Mouse (Mus musculus): Measurements from ENCODE around the gene Mindy2. TPM values are rescaled to one million over a fixed set of nuclear protein-coding genes. Genes with fewer than 3 reads are reported as not detected.
"Not testable (repeated sequence)": the region's sequence is repeated elsewhere in the genome, so short reads cannot be mapped to it uniquely, and the experiment has no call there.

The Mindy2 gene
- total RNA-seq, 2 experiments from 2014 or later: 31.9 TPM

GRCm38 (mm10) chr9:70587171-70587570 lies 69.8 kb downstream of the Mindy2 start:
- no peak for DNase-seq (ENCODE audit: extremely low spot score in 1 of 2, low spot score in 1 of 2)

DNA sequence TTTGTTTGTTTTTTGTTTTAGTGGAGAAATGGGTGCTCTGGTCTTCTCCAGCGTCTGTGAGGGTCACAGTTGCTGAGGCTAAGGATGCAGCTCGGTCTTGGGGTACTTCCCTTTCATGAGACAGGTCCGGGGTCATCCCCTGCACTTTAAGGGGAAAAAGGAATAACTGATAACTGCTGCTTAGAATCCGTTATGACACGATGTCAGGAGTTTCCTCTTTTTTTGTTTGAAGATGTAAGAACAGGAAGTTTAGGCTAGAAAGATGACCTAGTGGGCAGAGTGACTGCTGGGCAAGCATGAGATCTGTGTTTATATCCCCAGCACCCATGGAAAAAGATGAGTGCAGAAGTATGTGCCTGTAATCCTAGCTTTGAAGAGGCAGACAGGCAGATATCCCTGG lies 71.8 kb downstream of the Mindy2 start:
- no peak for DNase-seq (ENCODE audit: extremely low spot score in 1 of 2, low spot score in 1 of 2)

- no peak for DNase-seq (ENCODE audit: extremely low spot score in 1 of 2, low spot score in 1 of 2)
Observed at GRCm38 (mm10) chr9:70584641-70585040, 72.3 kb downstream of the Mindy2 start.

GRCm38 (mm10) chr9:70580956-70581355 lies 76.0 kb downstream of the Mindy2 start:
- DNase-seq (ENCODE audit: extremely low spot score in 1 of 2, low spot score in 1 of 2): no peak

- no peak for DNase-seq (ENCODE audit: extremely low spot score in 1 of 2, low spot score in 1 of 2)
Observed at GRCm38 (mm10) chr9:70578123-70578522, 78.9 kb downstream of the Mindy2 start.

DNA sequence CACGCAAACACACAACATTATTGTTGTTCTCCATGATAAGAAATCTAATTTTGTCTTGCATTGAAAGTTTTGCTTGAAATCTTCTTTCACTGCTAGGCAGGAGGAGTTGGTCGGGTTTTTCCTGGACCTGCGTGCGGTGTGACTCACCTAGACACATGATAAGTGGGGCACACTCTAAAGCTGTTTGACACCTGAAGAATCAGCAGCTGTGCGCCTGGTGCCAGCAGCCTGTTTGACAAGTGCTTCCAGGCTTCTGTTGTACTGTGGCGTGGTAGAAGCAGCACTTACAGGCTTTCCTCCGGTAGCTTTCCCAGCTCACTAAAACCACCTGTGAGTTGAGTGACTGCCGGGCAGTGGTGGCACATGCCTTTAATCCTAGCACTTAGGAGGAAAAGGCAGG lies 86.6 kb downstream of the Mindy2 start:
- no peak for DNase-seq (ENCODE audit: extremely low spot score in 1 of 2, low spot score in 1 of 2)

GRCm38 (mm10) chr9:70567651-70568050 lies 89.3 kb downstream of the Mindy2 start:
- no peak for DNase-seq (ENCODE audit: extremely low spot score in 1 of 2, low spot score in 1 of 2)

DNA sequence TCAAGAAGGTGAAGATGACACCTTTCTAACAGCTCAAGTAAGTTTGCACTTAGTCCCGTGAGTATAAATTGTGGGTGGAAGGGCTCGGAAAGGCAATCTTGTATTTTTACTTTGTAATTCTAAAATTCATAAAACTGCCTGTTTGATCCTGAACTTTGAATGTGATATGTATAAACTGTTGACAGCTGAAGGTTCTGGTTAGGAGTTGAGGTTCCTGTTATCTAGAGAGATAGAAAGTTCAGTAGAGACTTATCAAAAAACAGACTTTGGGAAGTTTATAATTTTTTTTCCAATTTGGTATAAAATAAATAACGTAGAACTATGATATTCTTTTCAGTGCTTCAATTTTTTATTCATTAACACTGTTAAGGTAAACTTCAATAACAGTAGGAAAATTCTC lies 94.1 kb downstream of the Mindy2 start:
- DNase-seq (ENCODE audit: extremely low spot score in 1 of 2, low spot score in 1 of 2): no peak

- DNase-seq (ENCODE audit: extremely low spot score in 1 of 2, low spot score in 1 of 2): no peak
Observed at GRCm38 (mm10) chr9:70556796-70557195, 100.2 kb downstream of the Mindy2 start.

GRCm38 (mm10) chr9:70555431-70555830 lies 101.5 kb downstream of the Mindy2 start:
- no peak for DNase-seq (ENCODE audit: extremely low spot score in 1 of 2, low spot score in 1 of 2)

DNA sequence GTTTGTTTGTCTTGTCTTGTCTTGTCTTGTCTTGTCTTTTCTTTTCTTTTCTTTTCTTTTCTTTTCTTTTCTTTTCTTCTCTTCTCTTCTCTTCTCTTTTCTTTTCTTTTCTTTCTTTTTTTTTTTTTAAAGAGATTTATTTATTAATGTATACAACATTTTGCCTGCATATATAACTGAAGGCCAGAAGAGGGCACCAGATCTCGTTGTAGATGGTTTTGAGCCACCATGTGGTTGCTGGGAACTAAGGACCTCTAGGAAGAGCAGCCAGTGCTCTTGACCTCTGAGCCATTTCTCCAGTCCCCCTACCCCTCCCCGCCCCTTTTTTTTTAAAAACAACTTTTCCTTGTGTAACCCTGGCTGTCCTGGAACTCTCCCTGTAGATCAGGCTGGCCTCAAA lies 104.7 kb downstream of the Mindy2 start:
- not testable (repeated sequence) for DNase-seq (ENCODE audit: extremely low spot score in 1 of 2, low spot score in 1 of 2)

GRCm38 (mm10) chr9:70551524-70551923 lies 105.5 kb downstream of the Mindy2 start:
- DNase-seq (ENCODE audit: extremely low spot score in 1 of 2, low spot score in 1 of 2): no peak

Other genes with a start within 250 kb of the Mindy2 start
- 1 to 10 TPM; 1.1 to 1.4 TPM for gene Ccnb2, start 235.6 kb downstream of the Mindy2 start, total RNA-seq (2021)
- gene Rnf111, start 153.4 kb downstream of the Mindy2 start, total RNA-seq (2021): 10 to 100 TPM; 36.9 to 42.0 TPM
- 10 to 100 TPM; 41.8 to 57.4 TPM for gene Sltm, start 114.4 kb downstream of the Mindy2 start, total RNA-seq (2021)
- 1 to 10 TPM in 1 of 2 experiments, under 1 TPM in 1; 0.96 to 1.0 TPM for gene Gm10642, start 923 bp downstream of the Mindy2 start, total RNA-seq (2021)
- gene Adam10, start 21.8 kb upstream of the Mindy2 start, total RNA-seq (2021): 10 to 100 TPM; 59.7 to 65.1 TPM